Mouse (Mus musculus) gastrocnemius, adult 2 months (tissue): ENCODE data around the gene Grb2. TPM values are rescaled to one million over a fixed set of nuclear protein-coding genes. Genes with fewer than 3 reads are reported as not detected.

Source experiments
- DNase-seq: peaks from one replicate; pipeline ENCODE4 v3.0.0; 2022
- H3K27ac ChIP-seq: fragments of 200-600 bp; 2 replicates; pipeline ENCODE4 v1.8.1; 2022; ENCODE audit warnings: mild to moderate bottlenecking
- H3K4me3 ChIP-seq: fragments of 200-600 bp; 2 replicates; pipeline ENCODE4 v1.8.1; 2022; ENCODE audit warnings: mild to moderate bottlenecking, moderate library complexity
- CTCF ChIP-seq: fragments of 200-600 bp; IDR thresholded peaks from 2 replicates; pipeline ENCODE4 v1.8.1; 2022; ENCODE audit warnings: antibody characterized with exemption, mild to moderate bottlenecking, moderate library complexity
- intact Hi-C: fragments of 180-260 bp; cut with DNase I; formaldehyde crosslinking; loops from one replicate; pipeline ENCODE4 v1.15.1; 2025
- total RNA-seq, 2 experiments: library from RNA; stranded (reverse); gene quantifications; 2 replicates each; pipeline ENCODE4 v1.2.3; 2021

Grb2 gene
- total RNA-seq, 2 experiments from 2014 or later, result 60.3 to 74.7 TPM

- Histone ChIP-seq H3K4me3 (no peak overlapping the region), H3K27ac (no peak overlapping the region)
- intact Hi-C loops, result no loop called here
- no peak for DNase-seq
- no peak for TF ChIP-seq CTCF
Observed at GRCm38 (mm10) chr11:115636960-115637359, 71.4 kb downstream of the Grb2 start.

DNA sequence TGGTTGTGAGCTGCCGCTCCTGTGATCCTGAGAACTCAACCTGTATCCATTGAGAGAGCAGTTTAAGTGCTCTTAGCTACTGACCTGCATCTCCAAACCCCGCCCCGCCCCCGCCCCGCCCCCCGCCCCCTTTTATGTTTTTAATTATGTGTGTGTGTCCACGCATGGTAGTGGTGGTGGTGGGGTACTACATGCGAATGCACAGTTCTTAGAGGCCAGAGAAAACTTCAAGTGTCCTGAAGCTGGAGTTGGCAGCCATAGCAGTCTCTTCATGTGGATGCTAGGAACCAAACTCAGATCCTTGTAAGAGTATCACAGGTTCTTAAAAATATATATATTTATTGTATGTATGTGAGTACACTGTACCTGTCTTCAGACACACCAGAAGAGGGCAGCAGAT lies 72.9 kb downstream of the Grb2 start:
- intact Hi-C loops, result no loop called here
- H3K27ac ChIP-seq, result no peak overlapping the region
- no peak for TF ChIP-seq CTCF
- DNase-seq, result no peak
- no peak overlapping the region for H3K4me3 ChIP-seq

- TF ChIP-seq CTCF, result no peak
- Histone ChIP-seq H3K27ac (no peak overlapping the region), H3K4me3 (no peak overlapping the region)
- intact Hi-C loops, result no loop called here
- DNase-seq, result no peak
Observed at GRCm38 (mm10) chr11:115635041-115635440, 73.4 kb downstream of the Grb2 start.

DNA sequence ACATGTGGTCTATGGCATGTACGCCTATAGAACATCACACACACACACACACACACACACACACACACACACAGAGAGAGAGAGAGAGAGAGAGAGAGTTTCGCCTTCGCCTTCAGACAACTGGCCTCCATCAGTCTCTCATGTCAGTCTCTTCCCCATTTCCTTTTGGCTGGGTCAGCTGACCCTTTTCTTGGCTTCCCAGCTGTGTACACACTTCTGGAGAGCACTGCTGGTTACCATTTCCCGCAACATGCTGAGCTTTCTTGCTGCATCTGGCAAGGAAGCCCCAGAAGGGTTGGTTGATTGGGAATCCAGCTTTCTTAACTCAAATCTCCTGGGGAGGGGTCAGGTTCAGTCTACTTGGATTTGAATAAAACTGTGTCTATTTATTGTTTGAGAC lies 74.3 kb downstream of the Grb2 start:
- intact Hi-C loops, result loop anchor here (5.0 kb wide), 2 partner anchors 78 to 178 kb away; partner anchors contain the start of genes Caskin2 and Tsen54
- H3K27ac ChIP-seq, result no peak overlapping the region
- H3K4me3 ChIP-seq, result no peak overlapping the region
- no peak for TF ChIP-seq CTCF
- no peak for DNase-seq

- H3K4me3 ChIP-seq, result no peak overlapping the region
- intact Hi-C loops, result loop anchor here (5.0 kb wide), 2 partner anchors 79 to 179 kb away; partner anchors contain the start of genes Caskin2 and Tsen54
- no peak for TF ChIP-seq CTCF
- no peak for DNase-seq
- no peak overlapping the region for H3K27ac ChIP-seq
Observed at GRCm38 (mm10) chr11:115632862-115633261, 75.5 kb downstream of the Grb2 start.

GRCm38 (mm10) chr11:115632247-115632646 lies 76.2 kb downstream of the Grb2 start:
- Histone ChIP-seq H3K4me3 (no peak overlapping the region), H3K27ac (no peak overlapping the region)
- TF ChIP-seq CTCF, result no peak
- no peak for DNase-seq
- intact Hi-C loops, result loop anchor here (5.0 kb wide), 2 partner anchors 80 to 180 kb away; partner anchors contain the start of genes Caskin2 and Tsen54

GRCm38 (mm10) chr11:115631505-115631890 lies 76.9 kb downstream of the Grb2 start:
- TF ChIP-seq CTCF, result peak; percentile 81
- DNase-seq, result peak; percentile 59
- Histone ChIP-seq H3K27ac (no peak overlapping the region; the same call in 1 of the 2 replicates), H3K4me3 (no peak overlapping the region)
- intact Hi-C loops, result loop anchor here (5.0 kb wide), 2 partner anchors 81 to 181 kb away; partner anchors contain the start of genes Caskin2 and Tsen54

DNA sequence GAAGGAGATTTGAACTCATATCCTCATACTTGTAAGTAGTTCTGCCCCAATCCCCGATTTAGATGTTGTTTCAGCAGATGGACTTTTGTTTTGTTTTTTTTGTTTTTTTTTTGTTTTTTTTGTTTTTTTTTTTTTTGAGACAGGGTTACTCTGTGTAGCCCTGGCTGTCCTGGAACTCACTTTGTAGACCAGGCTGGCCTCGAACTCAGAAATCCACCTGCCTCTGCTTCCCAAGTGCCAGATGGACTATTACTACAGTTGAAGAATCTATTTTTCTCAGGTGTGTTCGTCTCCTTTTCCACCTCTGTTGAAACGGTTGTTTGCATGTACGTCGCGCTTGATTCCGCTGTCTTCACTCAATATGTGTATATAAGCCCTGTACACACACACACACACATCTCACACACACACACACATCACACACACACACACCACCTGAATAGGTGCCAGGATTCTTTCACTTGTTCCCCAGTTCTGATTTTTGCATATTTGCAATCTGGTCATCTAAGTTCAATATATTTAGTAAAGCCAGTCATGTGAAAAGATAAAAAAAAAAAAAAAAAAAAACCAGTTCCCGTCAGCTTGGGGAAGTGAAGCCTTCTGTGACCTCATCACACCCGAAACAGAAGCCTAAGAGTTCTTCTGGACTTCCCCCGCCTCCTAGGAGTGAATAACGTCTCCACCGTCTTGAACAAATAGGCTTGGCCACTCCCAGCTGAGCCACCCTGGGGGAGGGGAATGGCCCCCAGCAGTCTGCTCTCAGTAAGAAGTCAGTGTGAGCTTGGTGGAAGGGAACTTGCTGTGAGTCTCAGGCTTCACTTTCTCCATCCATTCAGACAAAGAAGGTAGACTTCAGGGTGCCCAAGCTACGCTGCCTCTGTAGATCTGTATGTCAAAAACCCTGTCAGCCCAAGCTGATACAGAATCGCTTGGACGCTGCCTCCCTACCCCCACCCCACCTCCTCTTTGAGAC lies 77.6 kb downstream of the Grb2 start:
- no peak overlapping the region; the same call in 1 of the 2 replicates for H3K27ac ChIP-seq
- DNase-seq, result no peak
- intact Hi-C loops, result loop anchor here (5.0 kb wide), 2 partner anchors 81 to 181 kb away; partner anchors contain the start of genes Caskin2 and Tsen54
- no peak for TF ChIP-seq CTCF
- H3K4me3 ChIP-seq, result no peak overlapping the region

DNA sequence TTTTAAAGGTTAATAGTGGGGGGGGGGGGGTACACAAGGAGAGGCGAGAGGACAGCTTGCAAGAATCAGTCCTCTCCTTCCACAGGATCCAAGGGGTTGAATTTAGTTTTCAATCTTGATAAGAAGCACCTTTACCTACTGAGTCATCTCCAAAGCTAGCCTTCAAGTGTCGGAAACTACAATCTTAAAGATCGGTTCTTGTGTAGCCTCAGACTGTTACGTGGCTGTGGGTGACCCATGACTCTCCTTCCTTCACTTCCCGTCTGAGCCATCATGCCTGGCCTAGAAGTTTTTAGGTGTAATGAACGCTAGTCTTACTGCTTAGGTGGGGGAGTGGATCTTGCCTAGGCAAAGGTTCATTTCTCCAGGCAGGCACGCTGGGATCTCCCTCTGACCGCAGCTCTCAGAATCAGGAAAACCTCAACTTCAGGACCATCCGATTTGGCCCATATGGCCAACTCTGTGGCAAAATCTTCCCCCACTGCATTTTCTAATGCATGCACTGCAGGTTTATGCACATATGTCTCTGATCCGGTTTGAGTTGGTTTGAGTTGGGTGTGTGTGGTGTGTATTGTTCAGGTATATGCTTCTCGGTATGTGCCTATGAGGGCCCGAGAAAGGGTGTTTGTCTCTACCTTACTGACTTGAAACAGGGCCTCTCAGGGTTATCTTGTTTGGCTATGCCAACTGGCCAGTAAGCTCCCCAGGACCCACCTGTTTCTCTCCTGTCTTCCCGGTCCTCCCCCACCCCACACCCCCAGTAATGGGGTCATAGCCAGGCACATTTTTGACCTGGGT lies 78.5 kb downstream of the Grb2 start:
- TF ChIP-seq CTCF, result no peak
- DNase-seq, result no peak
- Histone ChIP-seq H3K27ac (no peak overlapping the region), H3K4me3 (no peak overlapping the region)
- intact Hi-C loops, result loop anchor here (5.0 kb wide), 2 partner anchors 82 to 182 kb away; partner anchors contain the start of genes Caskin2 and Tsen54

- peak overlapping the region; percentile 92 for H3K27ac ChIP-seq
- intact Hi-C loops, result no loop called here
- peak overlapping the region; percentile 72 for H3K4me3 ChIP-seq
Observed at GRCm38 (mm10) chr11:115628465-115629101, 79.8 kb downstream of the Grb2 start.

DNA sequence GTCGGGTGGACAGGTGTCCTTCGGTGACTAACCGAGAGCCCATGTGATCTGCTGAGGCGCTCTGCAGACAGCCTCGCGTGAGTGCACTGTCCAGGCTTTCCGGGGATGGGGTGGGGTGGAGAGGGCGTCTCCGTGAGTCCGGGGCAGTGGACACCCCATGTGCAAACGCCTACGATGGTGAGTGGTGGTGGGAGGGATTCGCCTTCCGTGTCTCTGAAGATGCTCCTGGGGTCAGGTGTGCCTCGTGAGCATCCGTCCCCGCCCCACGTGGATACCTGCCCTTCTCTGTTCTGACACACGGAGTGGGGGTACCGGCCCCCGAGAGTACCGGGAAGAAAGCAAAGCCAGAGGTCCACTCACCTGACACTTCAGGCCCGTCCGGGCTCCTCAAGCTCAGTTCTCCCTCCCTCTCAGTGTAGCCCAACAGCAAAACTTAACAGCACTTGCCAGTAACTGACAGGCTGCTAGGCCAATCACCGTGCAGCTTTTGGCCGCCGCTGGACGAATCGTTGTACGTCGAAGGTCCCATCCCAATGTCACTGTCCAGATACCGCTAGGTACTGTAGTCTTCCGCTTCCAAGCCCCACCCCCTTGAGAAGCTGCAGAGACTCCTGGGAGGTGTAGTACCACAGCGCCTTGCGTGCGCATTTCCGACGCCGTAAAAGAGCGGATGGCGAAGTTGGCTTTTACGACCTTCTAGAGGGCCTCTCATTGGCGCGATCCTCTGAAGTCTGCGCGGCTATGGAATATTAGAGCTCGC lies 80.5 kb downstream of the Grb2 start, which contains the start of gene Slc25a19:
TSS of gene Slc25a19 (minus strand) at position 591 of the 760 bp plus-strand sequence.
- H3K27ac ChIP-seq, result peak within 1 kb of the TSS; percentile 92
- H3K4me3 ChIP-seq, result peak within 1 kb of the TSS; percentile 72
- intact Hi-C loops, result no loop called here
- no peak for TF ChIP-seq CTCF
- DNase-seq, result peak; percentile 99

More at GRCm38 (mm10) chr11:115628465-115629101, 79.8 kb downstream of the Grb2 start:
- no peak for TF ChIP-seq CTCF
- no peak for DNase-seq
